Mouse (Mus musculus) WW6 (cell line): ENCODE data around the gene Tbc1d16.
"Not testable (repeated sequence)": the region's sequence is repeated elsewhere in the genome, so short reads cannot be mapped to it uniquely, and the experiment has no call there.

ENCODE experiments used
- DNase-seq: peaks from one replicate; pipeline ENCODE4 v3.0.0-alpha.2; 2013; ENCODE audit warnings: low read depth, low spot score

Tbc1d16 gene

GRCm38 (mm10) chr11:119118905-119119304 lies 109.4 kb downstream of the Tbc1d16 start:
- no peak for DNase-seq

DNA sequence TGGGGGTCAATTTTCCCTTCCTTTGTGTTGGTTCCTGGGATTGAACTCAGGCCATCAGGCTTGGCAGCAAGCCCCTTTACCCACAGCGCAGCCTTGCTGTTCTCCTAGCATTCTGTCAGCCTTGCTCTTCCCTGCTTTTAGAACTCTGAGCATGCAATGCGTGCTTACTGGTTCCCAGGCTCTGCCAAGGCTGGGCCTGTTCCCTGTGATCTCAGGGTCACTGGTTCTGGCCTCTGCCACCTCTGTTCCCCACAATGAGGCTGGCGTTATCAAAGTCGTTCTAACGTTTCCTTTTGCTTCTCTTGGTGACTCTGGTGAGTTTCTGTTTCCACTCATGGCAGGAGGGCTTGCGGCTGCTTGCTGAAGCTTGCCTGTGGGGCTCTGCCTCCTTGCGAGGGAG lies 110.4 kb downstream of the Tbc1d16 start:
- no peak for DNase-seq

- no peak for DNase-seq
Observed at GRCm38 (mm10) chr11:119116992-119117391, 111.3 kb downstream of the Tbc1d16 start.

DNA sequence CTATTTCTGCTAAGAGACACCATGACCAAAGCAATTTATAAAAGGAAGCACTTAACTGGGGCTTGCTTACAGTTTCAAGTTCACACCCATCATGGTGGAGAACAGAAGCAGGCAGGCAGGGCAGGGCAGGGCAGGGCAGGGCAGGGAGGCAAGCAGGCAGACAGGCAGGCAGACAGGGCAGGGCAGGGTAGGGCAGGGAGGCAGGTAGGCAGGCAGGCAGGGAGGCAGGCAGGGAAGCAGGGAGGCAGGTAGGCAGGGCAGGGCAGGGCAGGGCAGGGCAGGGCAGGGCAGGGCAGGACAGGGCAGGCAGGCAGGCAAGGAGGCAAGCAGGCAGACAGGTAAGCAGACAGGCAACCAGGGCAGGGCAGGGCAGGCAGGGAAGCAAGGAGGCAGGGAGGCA lies 115.6 kb downstream of the Tbc1d16 start:
- no peak for DNase-seq

GRCm38 (mm10) chr11:119111345-119111744 lies 117.0 kb downstream of the Tbc1d16 start:
- DNase-seq = no peak

DNA sequence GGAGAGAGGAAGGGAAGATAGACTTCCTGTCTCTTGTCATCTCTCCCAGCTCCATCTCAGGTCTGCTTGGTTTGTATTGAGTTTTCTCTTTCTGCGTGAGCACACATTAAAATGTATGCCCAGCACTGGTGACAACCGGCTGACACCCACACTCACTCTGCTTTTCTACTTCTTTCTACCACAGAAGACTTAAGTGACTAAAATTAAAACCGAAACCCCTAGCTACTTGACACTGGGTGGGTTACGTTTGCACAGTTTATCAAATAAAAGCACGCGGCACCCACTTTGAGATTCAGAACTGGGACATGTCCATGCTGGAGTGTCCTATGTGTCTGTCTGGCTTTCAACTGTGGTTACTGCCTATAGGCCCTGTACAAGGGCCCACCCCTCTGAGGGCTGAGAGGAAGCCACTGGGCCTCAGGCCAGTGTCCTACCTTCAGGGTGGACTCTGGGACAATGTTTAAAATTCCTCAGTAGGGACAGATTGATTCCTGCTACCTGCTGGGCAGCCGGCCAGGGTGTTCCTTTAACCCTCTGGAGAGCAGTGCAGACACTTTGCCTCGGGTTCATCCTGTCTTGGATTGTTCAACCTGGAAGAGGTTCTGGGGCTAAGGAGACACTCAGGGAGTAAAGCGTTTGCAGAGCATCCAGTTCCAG lies 118.8 kb downstream of the Tbc1d16 start:
- DNase-seq = no peak

DNA sequence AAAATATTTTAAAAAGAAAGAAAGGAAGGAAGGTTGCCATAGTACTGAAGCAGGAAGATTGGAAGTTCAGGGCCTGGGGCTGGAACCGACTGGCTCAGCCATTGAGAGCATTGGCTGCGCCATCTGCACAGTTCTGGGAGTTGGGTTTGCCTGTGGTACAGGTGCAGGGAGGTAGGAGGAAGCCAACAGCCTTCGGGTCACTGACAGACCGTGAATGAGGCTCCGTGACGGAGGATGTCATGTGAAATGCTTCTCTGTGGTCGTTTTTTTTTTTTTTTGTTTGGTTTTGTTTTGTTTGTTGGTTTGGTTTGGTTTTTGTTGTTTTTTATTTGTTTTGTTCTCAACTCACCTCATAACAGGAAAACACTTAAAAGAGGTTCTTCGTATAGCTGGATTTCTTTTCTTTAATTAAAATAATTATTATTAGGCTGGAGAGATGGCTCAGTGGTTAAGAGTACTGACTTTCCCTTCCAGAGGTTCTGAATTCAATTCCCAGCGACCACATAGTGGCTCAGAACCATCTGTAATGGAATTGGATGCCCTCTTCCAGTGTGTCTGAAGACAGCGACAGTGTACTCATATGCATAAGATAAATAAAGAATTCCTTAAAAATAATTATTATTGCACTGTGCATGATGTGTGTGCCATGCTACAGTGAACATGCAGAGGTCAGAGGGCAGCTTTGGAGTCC lies 119.6 kb downstream of the Tbc1d16 start:
- no peak for DNase-seq

GRCm38 (mm10) chr11:119106289-119106688 lies 122.0 kb downstream of the Tbc1d16 start:
- DNase-seq = no peak

DNA sequence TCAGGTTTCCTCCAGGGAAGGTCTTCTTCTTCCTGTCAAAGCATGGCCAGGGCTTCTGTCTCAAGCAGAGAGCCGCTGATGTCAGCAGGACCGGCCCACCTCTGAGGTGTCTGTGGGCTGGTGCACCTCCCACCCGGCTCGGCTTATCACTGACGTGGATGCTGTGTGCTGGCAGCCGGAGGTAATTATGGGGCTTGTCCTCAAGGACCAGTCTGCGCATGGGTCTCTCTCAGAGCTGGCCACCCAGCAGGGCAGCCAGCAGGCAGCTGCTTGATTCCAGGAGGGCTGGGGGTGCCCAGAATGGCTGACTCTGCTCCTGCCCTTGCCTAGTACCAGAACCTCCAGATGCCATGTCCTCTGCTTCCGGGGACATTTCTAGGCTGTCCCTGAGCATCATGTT lies 122.6 kb downstream of the Tbc1d16 start:
- no peak for DNase-seq

DNA sequence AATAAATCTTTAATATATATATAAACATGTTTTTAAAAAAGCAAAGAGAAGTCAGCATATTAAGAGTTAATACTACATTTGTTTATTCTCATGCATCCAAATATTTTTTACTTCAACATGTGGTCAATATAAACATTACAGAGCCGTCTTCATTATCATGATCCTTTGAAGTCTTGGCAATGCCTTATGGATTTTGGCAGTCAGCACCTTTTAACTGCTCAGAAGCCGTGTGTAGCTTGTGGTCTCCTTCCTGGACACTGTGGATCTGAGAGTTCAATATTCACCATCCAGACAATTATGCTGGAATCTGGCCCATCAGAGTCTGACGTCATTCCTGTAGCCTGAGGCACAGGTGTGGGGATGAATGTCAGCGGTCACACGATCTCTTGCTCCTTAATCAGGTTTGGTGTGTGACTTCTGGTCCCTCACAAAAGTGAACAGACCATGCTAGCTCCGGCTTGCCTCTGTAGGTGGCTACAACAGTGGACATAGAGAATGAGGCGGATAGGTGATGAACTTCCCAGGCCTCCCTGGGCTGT lies 123.2 kb downstream of the Tbc1d16 start:
- DNase-seq = no peak

- DNase-seq = no peak
Observed at GRCm38 (mm10) chr11:119103991-119104390, 124.3 kb downstream of the Tbc1d16 start.

DNA sequence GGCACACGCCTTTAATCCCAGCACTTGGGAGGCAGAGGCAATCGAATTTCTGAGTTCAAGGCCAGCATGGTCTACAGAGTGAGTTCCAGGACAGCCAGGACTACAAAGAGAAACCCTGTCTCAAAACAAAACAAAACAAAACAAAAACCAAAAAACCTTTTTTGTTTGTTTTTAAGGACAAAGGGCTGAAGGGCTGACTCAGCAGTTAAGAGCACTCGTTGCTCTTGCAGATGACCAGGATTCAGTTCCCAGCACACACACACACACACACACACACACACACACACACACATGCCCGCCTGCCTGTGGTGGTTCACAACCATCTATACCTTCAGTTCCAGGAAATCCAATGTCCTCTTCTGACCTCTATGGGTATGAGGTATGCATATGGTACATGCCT lies 127.9 kb downstream of the Tbc1d16 start:
- DNase-seq = not testable (repeated sequence)

- no peak for DNase-seq
Observed at GRCm38 (mm10) chr11:119098202-119098601, 130.1 kb downstream of the Tbc1d16 start.

- no peak for DNase-seq
Observed at GRCm38 (mm10) chr11:119095441-119095840, 132.9 kb downstream of the Tbc1d16 start.

DNA sequence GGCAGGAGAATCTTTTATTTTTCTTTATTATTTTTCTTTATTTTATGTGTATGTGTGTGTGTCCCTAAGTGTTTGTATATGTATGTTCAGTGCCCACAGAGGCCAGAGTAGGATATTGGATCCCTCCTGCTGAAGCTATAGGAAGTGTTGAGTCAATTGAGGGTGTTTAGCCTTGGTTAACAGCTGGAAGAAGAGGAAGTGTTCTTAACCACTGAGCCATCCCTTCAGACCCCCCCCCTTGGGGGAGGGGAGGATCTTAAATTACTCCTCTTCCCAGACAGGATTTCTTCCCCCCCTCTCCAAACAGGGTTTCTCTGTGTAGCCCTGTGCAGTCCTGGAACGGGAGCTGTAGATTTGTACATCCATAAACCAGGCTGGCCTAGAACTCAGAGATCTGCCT lies 135.0 kb downstream of the Tbc1d16 start:
- DNase-seq = no peak
